Mouse (Mus musculus) erythroblast, embryonic 14.5 days (primary cell): ENCODE measurements around the gene AC109138.7.

Source experiments
- GATA1 ChIP-seq: IDR thresholded peaks from 2 replicates; pipeline ENCODE4 v1.6.1; 2012; ENCODE audit warnings: low read length, inconsistent platforms, mixed read lengths
- TAL1 ChIP-seq: IDR thresholded peaks from 3 replicates; pipeline ENCODE4 v1.6.1; 2012; ENCODE audit warnings: low read length, inconsistent platforms, mixed read lengths

GRCm38 (mm10) chr19:4189051-4189620 lies 25.0 kb upstream of the AC109138.7 start:
- no peak for TF ChIP-seq GATA1
- no peak for TF ChIP-seq TAL1
